Mouse (Mus musculus): ENCODE measurements at regions not wholly inside any gene's neighbourhood (a gene's known extent, or its start where the extent isn't known, plus 50 kb on each side); places are given as distances from the start of the nearest gene placed in this dataset.

GRCm38 (mm10) chr19:14891689-14892389, 294.0 kb upstream of the Tle4 start:
- DNase-seq (ENCODE audit: extremely low spot score), result peak; percentile 27

GRCm38 (mm10) chr19:14891090-14891428, 293.2 kb upstream of the Tle4 start:
- DNase-seq (ENCODE audit: extremely low spot score), result no peak

- DNase-seq (ENCODE audit: extremely low spot score), result peak; percentile 79
These were observed 292.6 kb upstream of the Tle4 start for GRCm38 (mm10) chr19:14890241-14891089.

- DNase-seq (ENCODE audit: extremely low spot score), result no peak
These were observed 291.9 kb upstream of the Tle4 start for GRCm38 (mm10) chr19:14889794-14890193.

- DNase-seq (ENCODE audit: extremely low spot score), result peak; percentile 9
These were observed 286.0 kb upstream of the Tle4 start for GRCm38 (mm10) chr19:14883707-14884421.

- no peak for DNase-seq (ENCODE audit: extremely low spot score)
These were observed 283.0 kb upstream of the Tle4 start for GRCm38 (mm10) chr19:14880818-14881217.

- DNase-seq (ENCODE audit: extremely low spot score), result no peak
These were observed 276.1 kb upstream of the Tle4 start for GRCm38 (mm10) chr19:14873986-14874385.

- DNase-seq (ENCODE audit: extremely low spot score), result no peak
These were observed 273.5 kb upstream of the Tle4 start for GRCm38 (mm10) chr19:14871178-14871867.

- peak; percentile 29 for DNase-seq (ENCODE audit: extremely low spot score)
These were observed 265.0 kb upstream of the Tle4 start for GRCm38 (mm10) chr19:14862654-14863468.

- DNase-seq (ENCODE audit: extremely low spot score), result no peak
These were observed 257.2 kb upstream of the Tle4 start for GRCm38 (mm10) chr19:14855036-14855435.

GRCm38 (mm10) chr19:14853416-14853815, 255.6 kb upstream of the Tle4 start:
- no peak for DNase-seq (ENCODE audit: extremely low spot score)

- no peak for DNase-seq (ENCODE audit: extremely low spot score)
These were observed 251.7 kb upstream of the Tle4 start for GRCm38 (mm10) chr19:14849561-14849960.

GRCm38 (mm10) chr19:14847120-14847519, 249.3 kb upstream of the Tle4 start:
- no peak for DNase-seq (ENCODE audit: extremely low spot score)

GRCm38 (mm10) chr19:14835629-14836028, 237.8 kb upstream of the Tle4 start:
- DNase-seq (ENCODE audit: extremely low spot score), result no peak

- no peak for DNase-seq (ENCODE audit: extremely low spot score)
These were observed 218.5 kb upstream of the Tle4 start for GRCm38 (mm10) chr19:14816354-14816753.

- DNase-seq (ENCODE audit: extremely low spot score), result no peak
These were observed 208.9 kb upstream of the Tle4 start for GRCm38 (mm10) chr19:14806787-14807186.

GRCm38 (mm10) chr19:14802909-14803650, 205.2 kb upstream of the Tle4 start:
- peak; percentile 29 for DNase-seq (ENCODE audit: extremely low spot score)

- DNase-seq (ENCODE audit: extremely low spot score), result no peak
These were observed 203.8 kb upstream of the Tle4 start for GRCm38 (mm10) chr19:14801669-14802068.

GRCm38 (mm10) chr19:14799002-14799401, 201.2 kb upstream of the Tle4 start:
- DNase-seq (ENCODE audit: extremely low spot score), result no peak

- DNase-seq (ENCODE audit: extremely low spot score), result no peak
These were observed 200.6 kb upstream of the Tle4 start for GRCm38 (mm10) chr19:14798417-14798816.

Measured in embryo, embryonic 9.5 days (tissue).